Mouse (Mus musculus) spleen, postnatal 36 days (tissue): ENCODE results near the gene Snd1.

Experiments used
- DNase-seq, 2 experiments: peaks; one replicate each; pipeline ENCODE4 v3.0.0; 2022; ENCODE audit warnings: low spot score in 2 of 2, mixed read lengths in 1 of 2

Gene Snd1

GRCm38 (mm10) chr6:28635531-28636348 is 160.8 kb downstream of the Snd1 start:
- no peak for DNase-seq

- no peak for DNase-seq
Measured at GRCm38 (mm10) chr6:28640088-28640487, 165.1 kb downstream of the Snd1 start.

GRCm38 (mm10) chr6:28642909-28643308 is 168.0 kb downstream of the Snd1 start:
- DNase-seq: no peak

GRCm38 (mm10) chr6:28645231-28645630 is 170.3 kb downstream of the Snd1 start:
- no peak for DNase-seq

GRCm38 (mm10) chr6:28656511-28656910 is 181.6 kb downstream of the Snd1 start:
- no peak for DNase-seq

GRCm38 (mm10) chr6:28663004-28663403 is 188.1 kb downstream of the Snd1 start:
- no peak for DNase-seq

GRCm38 (mm10) chr6:28663670-28664069 is 188.7 kb downstream of the Snd1 start:
- DNase-seq: no peak

- no peak for DNase-seq
Measured at GRCm38 (mm10) chr6:28664716-28665115, 189.8 kb downstream of the Snd1 start.

GRCm38 (mm10) chr6:28667586-28667985 is 192.6 kb downstream of the Snd1 start:
- no peak for DNase-seq

- no peak for DNase-seq
Measured at GRCm38 (mm10) chr6:28669251-28669650, 194.3 kb downstream of the Snd1 start.

GRCm38 (mm10) chr6:28672388-28672787 is 197.4 kb downstream of the Snd1 start:
- DNase-seq: no peak

- no peak for DNase-seq
Measured at GRCm38 (mm10) chr6:28674686-28675085, 199.7 kb downstream of the Snd1 start.

- no peak for DNase-seq
Measured at GRCm38 (mm10) chr6:28678896-28679295, 204.0 kb downstream of the Snd1 start.

- no peak for DNase-seq
Measured at GRCm38 (mm10) chr6:28680537-28680936, 205.6 kb downstream of the Snd1 start.

- DNase-seq: no peak
Measured at GRCm38 (mm10) chr6:28681521-28682457, 206.8 kb downstream of the Snd1 start.

- no peak for DNase-seq
Measured at GRCm38 (mm10) chr6:28685052-28685451, 210.1 kb downstream of the Snd1 start.

- no peak for DNase-seq
Measured at GRCm38 (mm10) chr6:28685745-28686144, 210.8 kb downstream of the Snd1 start.

GRCm38 (mm10) chr6:28687776-28688175 is 212.8 kb downstream of the Snd1 start:
- no peak for DNase-seq

- no peak for DNase-seq
Measured at GRCm38 (mm10) chr6:28692659-28693058, 217.7 kb downstream of the Snd1 start.

GRCm38 (mm10) chr6:28697214-28697613 is 222.3 kb downstream of the Snd1 start:
- DNase-seq: no peak

- no peak for DNase-seq
Measured at GRCm38 (mm10) chr6:28704612-28705011, 229.7 kb downstream of the Snd1 start.

- DNase-seq: peak in 1 of 2 experiments; percentile 2
Measured at GRCm38 (mm10) chr6:28705384-28706107, 230.6 kb downstream of the Snd1 start.
